Mouse (Mus musculus) midbrain, embryonic 16.5 days (tissue): ENCODE results near the gene Otulinl. TPM values are rescaled to one million over a fixed set of nuclear protein-coding genes. Genes with fewer than 3 reads are reported as not detected.

ENCODE experiments used
- polyA plus RNA-seq: library from polyadenylated mRNA; unstranded; fragments of >200 nt; fragmentation: Nextera tagmentation; extraction: Ambion mirVana; gene quantifications from 2 replicates; pipeline ENCODE4 v1.2.1, GENCODE M21; 2015

Otulinl gene
- polyA plus RNA-seq, 1 experiment from 2014 or later: 14.6 TPM

Other genes starting within 250 kb of the Otulinl start
- 15.0 and 15.7 TPM in 2 replicates for gene Ank, start 214.9 kb downstream of the Otulinl start, polyA plus RNA-seq
- gene Otulin, start 50.9 kb downstream of the Otulinl start, polyA plus RNA-seq: 20.7 and 21.6 TPM in 2 replicates